Mouse (Mus musculus) hindbrain, embryonic 15.5 days (tissue): ENCODE data around the gene Diaph3. TPM values are rescaled to one million over a fixed set of nuclear protein-coding genes. Genes with fewer than 3 reads are reported as not detected.
A peak's percentile ranks its signal among the peaks of the same experiment; 100 is the strongest.

Experiments used
- ATAC-seq: fragments of 200-750 bp; cut with Nextera tagmentation; 2 replicates; pipeline ENCODE4 v1.8.0; 2017; ENCODE audit warnings: low read depth, moderate number of reproducible peaks, moderate TSS enrichment; ENCODE audit not compliant: low FRiP score
- H3K27ac ChIP-seq: fragments of 300-500 bp; sonication (generic); replicated peaks from 2 replicates; pipeline ENCODE4 v1.5.1; 2015; ENCODE audit warnings: mild to moderate bottlenecking, inconsistent platforms
- H3K27me3 ChIP-seq: fragments of 300-500 bp; sonication (generic); 2 replicates; pipeline ENCODE4 v1.6.1; 2015; ENCODE audit warnings: control low read depth, inconsistent platforms
- H3K36me3 ChIP-seq: fragments of 300-500 bp; sonication (generic); 2 replicates; pipeline ENCODE4 v1.6.1; 2015; ENCODE audit warnings: control low read depth, inconsistent platforms
- H3K4me1 ChIP-seq: fragments of 300-500 bp; sonication (generic); replicated peaks from 2 replicates; pipeline ENCODE4 v1.6.1; 2015; ENCODE audit warnings: control low read depth, inconsistent platforms
- H3K4me2 ChIP-seq: fragments of 300-500 bp; sonication (generic); 2 replicates; pipeline ENCODE4 v1.6.1; 2015; ENCODE audit warnings: moderate library complexity, mild to moderate bottlenecking, inconsistent platforms
- H3K4me3 ChIP-seq: fragments of 300-500 bp; sonication (generic); 2 replicates; pipeline ENCODE4 v1.5.1; 2015; ENCODE audit warnings: mild to moderate bottlenecking, inconsistent platforms
- H3K9ac ChIP-seq: fragments of 300-500 bp; sonication (generic); 2 replicates; pipeline ENCODE4 v1.6.1; 2015; ENCODE audit warnings: inconsistent platforms
- H3K9me3 ChIP-seq: fragments of 300-500 bp; sonication (generic); 2 replicates; pipeline ENCODE4 v1.6.1; 2016; ENCODE audit warnings: control low read depth, inconsistent platforms
- WGBS: fragments of 180-500 bp; shearing (Covaris S2); methylation state at CpG from one replicate; pipeline ENCODE4 v1.1.7; 2015; 5-methylcytosine and 5-hydroxymethylcytosine counted together
- polyA plus RNA-seq: library from polyadenylated mRNA; unstranded; fragments of >200 nt; fragmentation: Nextera tagmentation; extraction: Ambion mirVana; gene quantifications from 2 replicates; pipeline ENCODE4 v1.2.1, GENCODE M21; 2015

Gene Diaph3
- polyA plus RNA-seq, 1 experiment from 2014 or later = 3.7 TPM

GRCm38 (mm10) chr14:86662846-86663245, 478.2 kb downstream of the Diaph3 start:
- H3K9ac ChIP-seq = no peak overlapping the region
- no peak for ATAC-seq

GRCm38 (mm10) chr14:86660556-86660955, 480.5 kb downstream of the Diaph3 start:
- no peak overlapping the region for H3K9ac ChIP-seq
- H3K4me3 ChIP-seq = no peak overlapping the region
- H3K36me3 ChIP-seq = no peaks in the 10 kb centered on the region
- no peaks in the 10 kb centered on the region for H3K27me3 ChIP-seq
- WGBS = 93% methylated on average over 3 of the region's 3 CpGs
- no peaks in the 10 kb centered on the region for H3K4me1 ChIP-seq
- no peak for ATAC-seq
- no peak overlapping the region for H3K27ac ChIP-seq
- H3K9me3 ChIP-seq = no peaks in the 10 kb centered on the region
- no peak overlapping the region for H3K4me2 ChIP-seq

More at GRCm38 (mm10) chr14:86662846-86663245, 478.2 kb downstream of the Diaph3 start:
- Histone ChIP-seq H3K4me1 (no peaks in the 10 kb centered on the region), H3K27me3 (no peaks in the 10 kb centered on the region), H3K9me3 (no peaks in the 10 kb centered on the region), H3K36me3 (no peaks in the 10 kb centered on the region), H3K27ac (no peak overlapping the region), H3K4me2 (no peak overlapping the region), H3K4me3 (no peak overlapping the region)
- WGBS = 84% methylated on average over 4 of the region's 4 CpGs

GRCm38 (mm10) chr14:86656262-86656661, 484.8 kb downstream of the Diaph3 start:
- WGBS = 63% methylated on average over 5 of the region's 5 CpGs

GRCm38 (mm10) chr14:86646499-86647120, 494.4 kb downstream of the Diaph3 start:
- no peaks in the 10 kb centered on the region for H3K36me3 ChIP-seq
- H3K4me1 ChIP-seq = no peaks in the 10 kb centered on the region
- H3K9me3 ChIP-seq = no peaks in the 10 kb centered on the region
- H3K4me3 ChIP-seq = no peak overlapping the region
- no peak overlapping the region for H3K27ac ChIP-seq
- H3K4me2 ChIP-seq = no peak overlapping the region
- 84% methylated on average over 7 of the region's 7 CpGs for WGBS
- no peak for ATAC-seq
- no peaks in the 10 kb centered on the region for H3K27me3 ChIP-seq
- no peak overlapping the region for H3K9ac ChIP-seq

More at GRCm38 (mm10) chr14:86656262-86656661, 484.8 kb downstream of the Diaph3 start:
- Histone ChIP-seq H3K4me3 (no peak overlapping the region), H3K27me3 (no peaks in the 10 kb centered on the region), H3K36me3 (no peaks in the 10 kb centered on the region), H3K9ac (no peak overlapping the region), H3K4me1 (no peaks in the 10 kb centered on the region), H3K9me3 (no peaks in the 10 kb centered on the region), H3K27ac (no peak overlapping the region), H3K4me2 (no peak overlapping the region)
- ATAC-seq = no peak

GRCm38 (mm10) chr14:86642831-86643241, 498.2 kb downstream of the Diaph3 start:
- Histone ChIP-seq H3K4me1 (no peaks in the 10 kb centered on the region), H3K9me3 (no peaks in the 10 kb centered on the region), H3K9ac (no peak overlapping the region), H3K27ac (no peak overlapping the region), H3K4me3 (no peak overlapping the region), H3K4me2 (no peak overlapping the region), H3K27me3 (no peaks in the 10 kb centered on the region), H3K36me3 (no peaks in the 10 kb centered on the region)
- ATAC-seq = peak; percentile 65; the same call in 1 of the 2 replicates
- WGBS = 16% methylated on average over 7 of the region's 7 CpGs

GRCm38 (mm10) chr14:86641839-86642238, 499.2 kb downstream of the Diaph3 start:
- no peak overlapping the region for H3K4me3 ChIP-seq
- H3K4me1 ChIP-seq = no peaks in the 10 kb centered on the region
- H3K9me3 ChIP-seq = no peaks in the 10 kb centered on the region
- H3K36me3 ChIP-seq = no peaks in the 10 kb centered on the region
- WGBS = 90% methylated on average over 3 of the region's 3 CpGs
- H3K4me2 ChIP-seq = no peak overlapping the region
- H3K27ac ChIP-seq = no peak overlapping the region
- ATAC-seq = no peak
- no peak overlapping the region for H3K9ac ChIP-seq
- no peaks in the 10 kb centered on the region for H3K27me3 ChIP-seq

- H3K4me3 ChIP-seq = no peak overlapping the region
- no peaks in the 10 kb centered on the region for H3K36me3 ChIP-seq
- H3K4me2 ChIP-seq = no peak overlapping the region
- no peak overlapping the region for H3K9ac ChIP-seq
- H3K4me1 ChIP-seq = no peaks in the 10 kb centered on the region
- H3K27ac ChIP-seq = no peak overlapping the region
- no peaks in the 10 kb centered on the region for H3K9me3 ChIP-seq
- no peak for ATAC-seq
- WGBS = 62% methylated on average over 5 of the region's 5 CpGs
- no peaks in the 10 kb centered on the region for H3K27me3 ChIP-seq
These were observed 500.9 kb downstream of the Diaph3 start for GRCm38 (mm10) chr14:86640086-86640485.

- ATAC-seq = peak; percentile 63
- H3K36me3 ChIP-seq = no peaks in the 10 kb centered on the region
- no peak overlapping the region for H3K9ac ChIP-seq
- WGBS = 30% methylated on average over 6 of the region's 6 CpGs
- H3K27ac ChIP-seq = no peak overlapping the region
- no peaks in the 10 kb centered on the region for H3K27me3 ChIP-seq
- no peak overlapping the region for H3K4me3 ChIP-seq
- H3K4me1 ChIP-seq = no peaks in the 10 kb centered on the region
- no peak overlapping the region for H3K4me2 ChIP-seq
- no peaks in the 10 kb centered on the region for H3K9me3 ChIP-seq
These were observed 505.4 kb downstream of the Diaph3 start for GRCm38 (mm10) chr14:86635594-86636140.

- Histone ChIP-seq H3K4me3 (no peak overlapping the region), H3K36me3 (no peaks in the 10 kb centered on the region), H3K27ac (no peak overlapping the region), H3K9ac (no peak overlapping the region), H3K4me2 (no peak overlapping the region), H3K9me3 (no peaks in the 10 kb centered on the region), H3K27me3 (no peaks in the 10 kb centered on the region), H3K4me1 (no peaks in the 10 kb centered on the region)
- WGBS = 65% methylated on average over 2 of the region's 2 CpGs
- ATAC-seq = no peak
These were observed 506.0 kb downstream of the Diaph3 start for GRCm38 (mm10) chr14:86635052-86635451.

- ATAC-seq = no peak
- Histone ChIP-seq H3K9ac (no peak overlapping the region), H3K4me2 (no peak overlapping the region), H3K9me3 (no peaks in the 10 kb centered on the region), H3K4me3 (no peak overlapping the region), H3K27ac (no peak overlapping the region), H3K4me1 (no peaks in the 10 kb centered on the region), H3K27me3 (no peaks in the 10 kb centered on the region), H3K36me3 (no peaks in the 10 kb centered on the region)
- 55% methylated on average over 5 of the region's 5 CpGs for WGBS
These were observed 507.2 kb downstream of the Diaph3 start for GRCm38 (mm10) chr14:86633799-86634198.

- H3K9ac ChIP-seq = no peak overlapping the region
- H3K27ac ChIP-seq = no peak overlapping the region
- H3K27me3 ChIP-seq = no peaks in the 10 kb centered on the region
- WGBS = 89% methylated on average over 5 of the region's 5 CpGs
- H3K36me3 ChIP-seq = no peaks in the 10 kb centered on the region
- no peaks in the 10 kb centered on the region for H3K9me3 ChIP-seq
- no peaks in the 10 kb centered on the region for H3K4me1 ChIP-seq
- no peak for ATAC-seq
- H3K4me3 ChIP-seq = no peak overlapping the region
- no peak overlapping the region for H3K4me2 ChIP-seq
These were observed 516.1 kb downstream of the Diaph3 start for GRCm38 (mm10) chr14:86624816-86625425.

- Histone ChIP-seq H3K4me3 (no peak overlapping the region), H3K36me3 (no peaks in the 10 kb centered on the region), H3K9ac (no peak overlapping the region), H3K27ac (no peak overlapping the region), H3K4me1 (no peaks in the 10 kb centered on the region), H3K9me3 (no peaks in the 10 kb centered on the region), H3K27me3 (no peaks in the 10 kb centered on the region), H3K4me2 (no peak overlapping the region)
- no peak for ATAC-seq
- WGBS = 46% methylated on average over 5 of the region's 5 CpGs
These were observed 521.4 kb downstream of the Diaph3 start for GRCm38 (mm10) chr14:86619637-86620036.
